Comparison of ENCODE assay signal across 21 mouse cellular contexts in the genomic region with DNA sequence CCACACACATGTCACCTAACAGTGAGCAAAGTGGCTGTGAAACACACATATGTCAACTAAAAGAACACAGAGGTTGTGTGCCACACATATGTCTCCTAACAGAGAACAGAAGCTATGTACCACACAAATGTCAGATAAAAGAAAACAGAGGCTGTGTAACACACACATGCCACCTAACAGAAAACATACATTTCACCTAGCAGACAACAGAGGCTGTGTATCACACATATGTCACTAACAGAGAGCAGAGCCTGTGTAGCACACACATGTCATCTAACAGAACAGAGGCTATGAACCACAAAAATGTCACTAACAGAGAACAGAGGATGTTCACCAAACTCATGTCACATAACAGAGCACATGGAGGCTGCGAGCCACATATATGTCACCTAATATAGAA.
DNase-seq lines count a peak whose midpoint lies in the region; ATAC-seq and TF ChIP-seq lines count a peak whose summit lies in the region.
"Had no signal": no experiment of that assay in that cellular context is flagged by ENCODE, and none has a peak within 500 bp of the region (broad histone marks: within the 10 kb centered on the region; RNA-seq: fewer than 3 reads in every experiment).

No protein-coding gene starts in this region.

- no peaks in the 10 kb centered on the region for H3K4me1 ChIP-seq in forebrain, embryonic 15.5 days
- H3K4me1 ChIP-seq in forebrain, embryonic 14.5 days (ENCODE audit: control insufficient read depth, insufficient read depth, low read length) = no peaks in the 10 kb centered on the region
- H3K4me1 ChIP-seq in forebrain, embryonic 16.5 days (replicated peaks; ENCODE audit: control insufficient read depth, insufficient read depth, low read length) = no peaks in the 10 kb centered on the region
- no peaks in the 10 kb centered on the region for H3K4me1 ChIP-seq in forebrain, embryonic 13.5 days
- H3K4me1 ChIP-seq in forebrain, postnatal 0 days (ENCODE audit: insufficient read depth) = no peaks in the 10 kb centered on the region
- H3K4me1 ChIP-seq in forebrain, embryonic 10.5 days = no peaks in the 10 kb centered on the region

- no peaks in the 10 kb centered on the region for H3K27me3 ChIP-seq in forebrain, embryonic 15.5 days
- H3K27me3 ChIP-seq in forebrain, embryonic 14.5 days (replicated peaks; ENCODE audit: control insufficient read depth, insufficient read depth, low read length) = no peaks in the 10 kb centered on the region
- H3K27me3 ChIP-seq in forebrain, embryonic 16.5 days (replicated peaks; ENCODE audit: control insufficient read depth, insufficient read depth, low read length) = no peaks in the 10 kb centered on the region
- no peaks in the 10 kb centered on the region for H3K27me3 ChIP-seq in forebrain, embryonic 13.5 days
- H3K27me3 ChIP-seq in forebrain, postnatal 0 days (ENCODE audit: insufficient read depth, low read length) = no peaks in the 10 kb centered on the region
- no peaks in the 10 kb centered on the region for H3K27me3 ChIP-seq in forebrain, embryonic 10.5 days (ENCODE audit: poor library complexity, severe bottlenecking)
- H3K27me3 ChIP-seq: CH12.LX, Patski had no signal

- whole genome bisulfite sequencing in forebrain, embryonic 15.5 days = 84% methylated on average over 1 of the region's 1 CpGs
- WGBS in forebrain, embryonic 14.5 days = 82% methylated on average over 1 of the region's 1 CpGs
- 94% methylated on average over 1 of the region's 1 CpGs for WGBS in forebrain, embryonic 16.5 days
- 95% methylated on average over 1 of the region's 1 CpGs for WGBS in forebrain, embryonic 13.5 days
- WGBS in forebrain, postnatal 0 days = 80% methylated on average over 1 of the region's 1 CpGs
- WGBS in forebrain, embryonic 10.5 days = 94% methylated on average over 1 of the region's 1 CpGs

- no peaks in the 10 kb centered on the region for H3K36me3 ChIP-seq in forebrain, embryonic 15.5 days
- H3K36me3 ChIP-seq in forebrain, embryonic 14.5 days (ENCODE audit: control insufficient read depth, insufficient read depth, low read length) = no peaks in the 10 kb centered on the region
- H3K36me3 ChIP-seq in forebrain, embryonic 16.5 days (ENCODE audit: control insufficient read depth, insufficient read depth) = no peaks in the 10 kb centered on the region
- H3K36me3 ChIP-seq in forebrain, embryonic 13.5 days (ENCODE audit: poor library complexity, severe bottlenecking) = no peaks in the 10 kb centered on the region
- H3K36me3 ChIP-seq in forebrain, postnatal 0 days (ENCODE audit: insufficient read depth) = no peaks in the 10 kb centered on the region
- H3K36me3 ChIP-seq in forebrain, embryonic 10.5 days (replicated peaks) = no peaks in the 10 kb centered on the region
- H3K36me3 ChIP-seq: G1E had no signal

- no peak overlapping the region for H3K4me3 ChIP-seq in forebrain, embryonic 15.5 days
- H3K4me3 ChIP-seq in forebrain, embryonic 14.5 days (ENCODE audit: low read depth, low read length) = no peak overlapping the region
- no peak overlapping the region for H3K4me3 ChIP-seq in forebrain, embryonic 16.5 days (replicated peaks; ENCODE audit: low read length)
- H3K4me3 ChIP-seq in forebrain, embryonic 13.5 days = no peak overlapping the region
- no peak overlapping the region for H3K4me3 ChIP-seq in forebrain, postnatal 0 days (ENCODE audit: low read depth, low read length)
- no peak overlapping the region for H3K4me3 ChIP-seq in forebrain, embryonic 10.5 days

- H3K9me3 ChIP-seq in forebrain, embryonic 15.5 days = no peaks in the 10 kb centered on the region
- H3K9me3 ChIP-seq in forebrain, embryonic 14.5 days (replicated peaks; ENCODE audit: control insufficient read depth, low read length) = no peaks in the 10 kb centered on the region
- H3K9me3 ChIP-seq in forebrain, embryonic 16.5 days (ENCODE audit: control insufficient read depth, low read length) = no peaks in the 10 kb centered on the region
- no peaks in the 10 kb centered on the region for H3K9me3 ChIP-seq in forebrain, embryonic 13.5 days (replicated peaks)
- H3K9me3 ChIP-seq in forebrain, postnatal 0 days (ENCODE audit: low read length) = no peaks in the 10 kb centered on the region
- H3K9me3 ChIP-seq in forebrain, embryonic 10.5 days = no peaks in the 10 kb centered on the region
- H3K9me3 ChIP-seq: G1E had no signal

- no peak for TF ChIP-seq CTCF in forebrain, postnatal 0 days (IDR thresholded peaks at IDR 0.05; ENCODE audit: low read depth)

- no peak overlapping the region for H3K27ac ChIP-seq in forebrain, embryonic 15.5 days (replicated peaks)
- no peak overlapping the region for H3K27ac ChIP-seq in forebrain, embryonic 14.5 days (ENCODE audit: low read depth, low read length)
- no peak overlapping the region for H3K27ac ChIP-seq in forebrain, embryonic 16.5 days (ENCODE audit: low read length)
- no peak overlapping the region for H3K27ac ChIP-seq in forebrain, embryonic 13.5 days
- H3K27ac ChIP-seq in forebrain, postnatal 0 days (ENCODE audit: low read depth, low read length) = no peak overlapping the region
- H3K27ac ChIP-seq in forebrain, embryonic 10.5 days = no peak overlapping the region

- peak; percentile 52 for ATAC-seq in forebrain, embryonic 15.5 days (replicated peaks)
- ATAC-seq in forebrain, embryonic 14.5 days = no peak
- peak; percentile 31; the same call in 1 of the 2 replicates for ATAC-seq in forebrain, embryonic 16.5 days
- no peak for ATAC-seq in forebrain, embryonic 13.5 days
- peak; percentile 81 for ATAC-seq in forebrain, postnatal 0 days
- ATAC-seq: activated CD4-positive, CD25-positive, alpha-beta regulatory T cell, adult 4 months; CD4-positive, CD25-positive, alpha-beta regulatory T cell, adult 4 months; Patski had no signal

- no peak overlapping the region for H3K4me2 ChIP-seq in forebrain, embryonic 15.5 days (replicated peaks)
- no peak overlapping the region for H3K4me2 ChIP-seq in forebrain, embryonic 14.5 days (ENCODE audit: low read length)
- H3K4me2 ChIP-seq in forebrain, embryonic 16.5 days (ENCODE audit: low read length) = no peak overlapping the region
- no peak overlapping the region for H3K4me2 ChIP-seq in forebrain, embryonic 13.5 days
- H3K4me2 ChIP-seq in forebrain, postnatal 0 days (ENCODE audit: low read depth) = no peak overlapping the region

- H3K9ac ChIP-seq in forebrain, embryonic 15.5 days (replicated peaks) = no peak overlapping the region
- H3K9ac ChIP-seq in forebrain, embryonic 14.5 days (ENCODE audit: low read length) = no peak overlapping the region
- no peak overlapping the region for H3K9ac ChIP-seq in forebrain, embryonic 16.5 days (replicated peaks; ENCODE audit: low read depth, low read length)
- no peak overlapping the region for H3K9ac ChIP-seq in forebrain, embryonic 13.5 days
- no peak overlapping the region for H3K9ac ChIP-seq in forebrain, postnatal 0 days

- no peak for DNase-seq in forebrain, embryonic 14.5 days (ENCODE audit: low spot score)
- DNase-seq in forebrain, postnatal 0 days = no peak
- no peak for DNase-seq in forebrain, embryonic 10.5 days (ENCODE audit: extremely low spot score, low spot score)
- DNase-seq: adrenal gland, adult 2 months; adrenal gland, adult 8-10 months; adrenal gland, postnatal 10 days; adrenal gland, postnatal 14 days; adrenal gland, postnatal 25 days; adrenal gland, postnatal 36 days; B cell, adult 2 months; cerebellum, adult 11 months; cerebellum, adult 11-12 months; cerebellum, adult 18-20 months had no signal

Comparison
In these comparisons a context has a peak if more than half of its experiments do, and no peak if none do; other contexts are left out.
1. ATAC-seq: peak in forebrain, embryonic 15.5 days (single experiment), forebrain, embryonic 16.5 days (single experiment) and forebrain, postnatal 0 days (single experiment); none in forebrain, embryonic 14.5 days (single experiment) and forebrain, embryonic 13.5 days (single experiment).